Mouse (Mus musculus) heart, embryonic 13.5 days (tissue): ENCODE results near the gene Alg5. TPM values are rescaled to one million over a fixed set of nuclear protein-coding genes. Genes with fewer than 3 reads are reported as not detected.
"Not testable (repeated sequence)": the region's sequence is repeated elsewhere in the genome, so short reads cannot be mapped to it uniquely, and the experiment has no call there.

Experiments
- ATAC-seq: fragments of 200-750 bp; cut with Nextera tagmentation; 2 replicates; pipeline ENCODE4 v1.8.0; 2017; ENCODE audit warnings: moderate TSS enrichment; ENCODE audit not compliant: insufficient number of reproducible peaks, low FRiP score, low TSS enrichment; ENCODE audit errors: extremely low read depth
- H3K27ac ChIP-seq: fragments of 300-500 bp; sonication (generic); replicated peaks from 2 replicates; pipeline ENCODE4 v1.5.1; 2015; ENCODE audit warnings: moderate library complexity, mild to moderate bottlenecking, inconsistent platforms
- H3K27me3 ChIP-seq: fragments of 300-500 bp; sonication (generic); replicated peaks from 2 replicates; pipeline ENCODE4 v1.6.1; 2015; ENCODE audit warnings: mild to moderate bottlenecking, inconsistent platforms
- H3K36me3 ChIP-seq: fragments of 300-500 bp; sonication (generic); 2 replicates; pipeline ENCODE4 v1.6.1; 2015; ENCODE audit warnings: mild to moderate bottlenecking, inconsistent platforms
- H3K4me1 ChIP-seq: fragments of 300-500 bp; sonication (generic); 2 replicates; pipeline ENCODE4 v1.6.1; 2015; ENCODE audit warnings: inconsistent platforms
- H3K4me2 ChIP-seq: fragments of 300-500 bp; sonication (generic); 2 replicates; pipeline ENCODE4 v1.6.1; 2015; ENCODE audit warnings: inconsistent platforms, mild to moderate bottlenecking, moderate library complexity
- H3K4me3 ChIP-seq: fragments of 300-500 bp; sonication (generic); 2 replicates; pipeline ENCODE4 v1.5.1; 2015; ENCODE audit warnings: moderate library complexity, mild to moderate bottlenecking, inconsistent platforms
- H3K9ac ChIP-seq: fragments of 300-500 bp; sonication (generic); 2 replicates; pipeline ENCODE4 v1.6.1; 2015; ENCODE audit warnings: inconsistent platforms, mild to moderate bottlenecking, moderate library complexity
- H3K9me3 ChIP-seq: fragments of 300-500 bp; sonication (generic); 2 replicates; pipeline ENCODE4 v1.6.1; 2016; ENCODE audit warnings: inconsistent platforms
- WGBS: fragments of 180-500 bp; shearing (Covaris S2); methylation state at CpG from one replicate; pipeline ENCODE4 v1.1.7; 2015; ENCODE audit warnings: mixed read lengths; 5-methylcytosine and 5-hydroxymethylcytosine counted together
- polyA plus RNA-seq: library from polyadenylated mRNA; unstranded; fragments of >200 nt; fragmentation: Nextera tagmentation; extraction: Ambion mirVana; gene quantifications from 2 replicates; pipeline ENCODE4 v1.2.1, GENCODE M21; 2015

The Alg5 gene
- polyA plus RNA-seq, 1 experiment from 2014 or later, result 33.7 TPM

- H3K4me3 ChIP-seq, result no peak overlapping the region
- H3K27ac ChIP-seq, result no peak overlapping the region
- no peaks in the 10 kb centered on the region for H3K9me3 ChIP-seq
- WGBS, result 94% methylated on average over 11 of the region's 11 CpGs
- ATAC-seq, result no peak
- H3K9ac ChIP-seq, result no peak overlapping the region
- H3K4me2 ChIP-seq, result no peak overlapping the region
- no peaks in the 10 kb centered on the region for H3K27me3 ChIP-seq
- H3K36me3 ChIP-seq, result peaks cover 88% of the 10 kb centered on the region
- H3K4me1 ChIP-seq, result no peaks in the 10 kb centered on the region
Measured at GRCm38 (mm10) chr3:54741965-54742364, 6.6 kb downstream of the Alg5 start.

- no peak overlapping the region for H3K9ac ChIP-seq
- peaks cover 100% of the 10 kb centered on the region for H3K36me3 ChIP-seq
- H3K27me3 ChIP-seq, result no peaks in the 10 kb centered on the region
- 0 out of 2 replicates have a peak, but pooled peaks cover 3% of the 10 kb centered on the region for H3K9me3 ChIP-seq
- H3K4me3 ChIP-seq, result no peak overlapping the region
- no peak overlapping the region for H3K4me2 ChIP-seq
- no peak for ATAC-seq
- H3K27ac ChIP-seq, result no peak overlapping the region
- 62% methylated on average over 5 of the region's 5 CpGs for WGBS
- H3K4me1 ChIP-seq, result no peaks in the 10 kb centered on the region
Measured at GRCm38 (mm10) chr3:54745799-54746198, 10.5 kb downstream of the Alg5 start.

- Histone ChIP-seq H3K4me3 (no peak overlapping the region), H3K9me3 (0 out of 2 replicates have a peak, but pooled peaks cover 5% of the 10 kb centered on the region), H3K4me2 (no peak overlapping the region), H3K27ac (no peak overlapping the region), H3K36me3 (peaks cover 36% of the 10 kb centered on the region), H3K9ac (no peak overlapping the region), H3K4me1 (peaks cover 22% of the 10 kb centered on the region), H3K27me3 (no peaks in the 10 kb centered on the region)
- WGBS, result 62% methylated on average over 4 of the region's 4 CpGs
- ATAC-seq, result no peak
Measured at GRCm38 (mm10) chr3:54753411-54753810, 18.1 kb downstream of the Alg5 start.

- WGBS, result under 1% methylated on average over 63 of the region's 66 CpGs
- ATAC-seq, result peak; percentile 69; the same call in 1 of the 2 replicates
- Histone ChIP-seq H3K27ac (peak within 1 kb of the TSS; percentile 90), H3K27me3 (no peaks in the 10 kb centered on the region), H3K4me3 (peak within 1 kb of the TSS; percentile 84), H3K4me1 (peaks cover 22% of the 10 kb centered on the region), H3K4me2 (peak within 1 kb of the TSS; percentile 98), H3K9ac (peak within 1 kb of the TSS; percentile 90), H3K36me3 (peaks cover 16% of the 10 kb centered on the region), H3K9me3 (0 out of 2 replicates have a peak, but pooled peaks cover 5% of the 10 kb centered on the region)
Measured at GRCm38 (mm10) chr3:54755145-54756041, 20.1 kb downstream of the Alg5 start, which contains the start of gene Smad9. Smad9 (plus strand) TSS chr3:54755582.

GRCm38 (mm10) chr3:54756058-54756457, 20.7 kb downstream of the Alg5 start:
- peaks cover 9% of the 10 kb centered on the region for H3K36me3 ChIP-seq
- H3K4me1 ChIP-seq, result peaks cover 22% of the 10 kb centered on the region
- peak overlapping the region; percentile 98 for H3K4me2 ChIP-seq
- no peaks in the 10 kb centered on the region for H3K27me3 ChIP-seq
- peak overlapping the region; percentile 90 for H3K27ac ChIP-seq
- H3K9ac ChIP-seq, result peak overlapping the region; percentile 90
- peak; percentile 42; the same call in 1 of the 2 replicates for ATAC-seq
- WGBS, result under 1% methylated on average over 11 of the region's 11 CpGs
- H3K9me3 ChIP-seq, result no peaks in the 10 kb centered on the region
- H3K4me3 ChIP-seq, result peak overlapping the region; percentile 84

- ATAC-seq, result no peak
- no peak overlapping the region for H3K27ac ChIP-seq
- peak overlapping the region; percentile 84; the same call in 1 of the 2 replicates for H3K4me3 ChIP-seq
- H3K36me3 ChIP-seq, result no peaks in the 10 kb centered on the region
- H3K4me2 ChIP-seq, result peak overlapping the region; percentile 98
- H3K9ac ChIP-seq, result no peak overlapping the region
- WGBS, result 79% methylated on average over 8 of the region's 8 CpGs
- H3K4me1 ChIP-seq, result peaks cover 24% of the 10 kb centered on the region
- H3K9me3 ChIP-seq, result no peaks in the 10 kb centered on the region
- no peaks in the 10 kb centered on the region for H3K27me3 ChIP-seq
Measured at GRCm38 (mm10) chr3:54757446-54757845, 22.1 kb downstream of the Alg5 start.

GRCm38 (mm10) chr3:54759211-54759610, 23.9 kb downstream of the Alg5 start:
- 75% methylated on average over 9 of the region's 9 CpGs for WGBS
- H3K27ac ChIP-seq, result no peak overlapping the region
- ATAC-seq, result no peak
- H3K4me1 ChIP-seq, result peaks cover 28% of the 10 kb centered on the region
- H3K9me3 ChIP-seq, result no peaks in the 10 kb centered on the region
- H3K4me2 ChIP-seq, result no peak overlapping the region
- no peak overlapping the region for H3K9ac ChIP-seq
- H3K27me3 ChIP-seq, result no peaks in the 10 kb centered on the region
- no peaks in the 10 kb centered on the region for H3K36me3 ChIP-seq
- H3K4me3 ChIP-seq, result no peak overlapping the region

GRCm38 (mm10) chr3:54760321-54761115, 25.2 kb downstream of the Alg5 start:
- Histone ChIP-seq H3K9ac (no peak overlapping the region), H3K4me1 (peaks cover 22% of the 10 kb centered on the region), H3K27me3 (no peaks in the 10 kb centered on the region), H3K36me3 (no peaks in the 10 kb centered on the region), H3K4me3 (no peak overlapping the region), H3K4me2 (no peak overlapping the region), H3K9me3 (no peaks in the 10 kb centered on the region), H3K27ac (no peak overlapping the region)
- ATAC-seq, result no peak
- WGBS, result 69% methylated on average over 15 of the region's 15 CpGs

- H3K4me2 ChIP-seq, result no peak overlapping the region
- peaks cover 16% of the 10 kb centered on the region for H3K4me1 ChIP-seq
- ATAC-seq, result no peak
- H3K36me3 ChIP-seq, result no peaks in the 10 kb centered on the region
- no peaks in the 10 kb centered on the region for H3K27me3 ChIP-seq
- H3K27ac ChIP-seq, result no peak overlapping the region
- H3K4me3 ChIP-seq, result no peak overlapping the region
- WGBS, result 73% methylated on average over 1 of the region's 1 CpGs
- no peaks in the 10 kb centered on the region for H3K9me3 ChIP-seq
- no peak overlapping the region for H3K9ac ChIP-seq
Measured at GRCm38 (mm10) chr3:54761258-54761657, 25.9 kb downstream of the Alg5 start.

GRCm38 (mm10) chr3:54764418-54764817, 29.1 kb downstream of the Alg5 start:
- Histone ChIP-seq H3K27ac (no peak overlapping the region; the same call in 1 of the 2 replicates), H3K27me3 (no peaks in the 10 kb centered on the region), H3K4me3 (peak overlapping the region; percentile 42), H3K36me3 (no peaks in the 10 kb centered on the region), H3K9me3 (no peaks in the 10 kb centered on the region), H3K9ac (peak overlapping the region; percentile 56; the same call in 1 of the 2 replicates), H3K4me1 (0 out of 2 replicates have a peak, but pooled peaks cover 7% of the 10 kb centered on the region), H3K4me2 (peak overlapping the region; percentile 56)
- WGBS, result 55% methylated on average over 18 of the region's 18 CpGs
- ATAC-seq, result no peak

- H3K27ac ChIP-seq, H3K4me3 ChIP-seq, H3K36me3 ChIP-seq, H3K9ac ChIP-seq, H3K4me2 ChIP-seq, H3K4me1 ChIP-seq, H3K9me3 ChIP-seq, ATAC-seq, H3K27me3 ChIP-seq: not testable (repeated sequence)
- 88% methylated on average over 6 of the region's 6 CpGs for WGBS
Measured at GRCm38 (mm10) chr3:54765521-54765920, 30.2 kb downstream of the Alg5 start.
